Mouse (Mus musculus) urinary bladder, postnatal 10 days (tissue): ENCODE measurements around the gene Olfml2b.

ENCODE experiments used
- DNase-seq: peaks from one replicate; pipeline ENCODE4 v3.0.0; 2022; ENCODE audit warnings: low spot score

Olfml2b gene

GRCm38 (mm10) chr1:170646606-170647287 lies 2.4 kb downstream of the Olfml2b start:
- no peak for DNase-seq

GRCm38 (mm10) chr1:170647381-170647780 lies 3.0 kb downstream of the Olfml2b start:
- no peak for DNase-seq

GRCm38 (mm10) chr1:170647971-170648514 lies 3.7 kb downstream of the Olfml2b start:
- no peak for DNase-seq

DNA sequence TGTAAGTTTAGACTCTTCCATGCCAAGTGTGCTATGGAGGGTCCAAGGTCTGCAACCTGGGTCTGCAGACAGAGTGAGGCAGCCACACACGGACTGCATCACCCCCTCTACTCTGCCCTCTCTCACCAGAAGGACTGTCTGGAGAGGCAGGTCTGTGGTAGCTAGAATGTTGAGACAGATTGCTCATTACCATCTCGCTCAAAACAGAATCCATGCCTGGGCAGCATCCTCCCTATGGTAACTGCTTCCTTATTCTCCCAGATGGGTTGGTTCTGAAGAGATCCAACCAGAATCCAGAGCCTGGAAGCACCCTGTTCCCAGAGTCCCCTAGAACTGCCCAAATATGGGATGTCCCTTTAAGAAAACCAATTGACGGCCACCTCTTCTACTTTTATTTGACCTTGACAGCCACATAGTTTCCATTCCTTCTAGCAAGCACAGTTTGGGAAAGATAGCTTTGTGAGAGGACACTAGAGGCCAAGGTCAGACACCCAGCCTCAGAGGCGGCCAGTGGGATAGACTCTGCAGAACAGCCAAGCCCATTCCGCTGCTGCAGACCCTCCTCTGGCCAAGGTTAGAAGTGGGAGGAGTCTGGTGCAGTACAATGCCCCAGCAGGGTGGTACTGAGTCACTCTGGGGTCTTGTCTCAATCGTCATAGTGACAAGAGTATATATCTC lies 6.9 kb downstream of the Olfml2b start:
- no peak for DNase-seq

DNA sequence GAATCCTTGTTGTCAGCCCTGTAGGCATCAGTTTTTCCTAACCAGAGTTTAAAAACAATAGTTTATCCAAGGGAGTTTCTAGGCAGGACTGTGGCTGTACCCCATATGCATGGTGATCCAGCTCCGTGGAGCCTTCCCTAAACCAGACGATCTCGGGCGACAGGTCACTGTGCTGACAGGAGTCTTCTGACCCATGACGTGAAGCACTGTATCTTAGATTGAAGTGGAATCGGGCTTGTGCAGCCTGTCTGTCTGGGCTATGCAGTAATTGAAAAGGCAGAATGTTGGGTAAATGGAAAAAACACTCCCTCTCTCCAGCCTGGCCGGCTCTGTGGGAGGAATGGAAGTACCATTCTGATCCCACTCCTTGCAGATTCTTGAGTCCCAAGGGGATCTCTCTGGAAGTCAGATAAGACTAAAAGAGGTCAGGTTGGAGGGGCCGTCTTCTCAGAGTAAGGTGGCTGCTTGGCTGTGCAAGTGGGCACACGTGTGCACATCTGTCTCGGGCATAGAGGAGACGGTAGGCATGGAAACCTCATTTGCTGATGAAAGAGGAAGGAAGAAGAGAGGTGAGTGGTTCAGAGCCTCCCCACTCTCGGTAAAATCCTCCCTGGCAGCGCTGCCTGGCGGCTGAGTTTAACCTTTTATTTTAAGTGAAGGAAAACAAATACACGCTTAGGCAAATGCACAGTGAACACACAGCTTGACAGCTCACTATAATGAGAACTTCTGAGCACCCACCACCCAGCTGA lies 7.8 kb downstream of the Olfml2b start:
- no peak for DNase-seq

DNA sequence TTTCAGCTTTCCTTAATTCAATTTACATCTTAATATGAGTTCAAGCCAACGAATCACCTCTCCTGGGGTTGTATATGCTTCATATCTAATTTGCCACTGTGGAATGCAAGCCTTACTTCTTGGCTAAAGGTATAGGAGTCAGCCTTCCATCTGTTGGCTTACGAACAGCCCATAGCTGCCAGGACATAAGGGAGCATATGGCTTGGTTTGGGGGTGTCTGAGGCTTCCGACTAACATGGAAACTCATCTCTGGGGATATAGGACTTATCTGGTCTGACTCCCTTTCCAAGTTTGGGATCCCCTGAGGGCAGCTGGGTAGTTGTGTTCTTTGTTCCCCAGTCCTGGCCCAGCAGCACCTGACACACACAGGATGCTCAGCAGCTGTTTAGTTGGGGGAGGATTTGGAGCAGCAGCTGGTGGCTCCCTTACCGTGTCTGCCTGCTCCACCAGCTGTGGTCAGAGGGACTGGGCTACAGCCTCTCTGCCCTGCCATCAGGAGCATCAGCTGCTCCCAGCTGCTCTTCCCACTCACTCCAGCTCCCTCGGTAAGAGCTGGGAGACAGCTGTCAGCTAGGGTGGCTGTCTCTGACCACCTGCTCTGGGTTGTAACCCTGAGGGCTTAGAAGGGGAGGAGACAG lies 11.1 kb downstream of the Olfml2b start:
- DNase-seq: no peak

DNA sequence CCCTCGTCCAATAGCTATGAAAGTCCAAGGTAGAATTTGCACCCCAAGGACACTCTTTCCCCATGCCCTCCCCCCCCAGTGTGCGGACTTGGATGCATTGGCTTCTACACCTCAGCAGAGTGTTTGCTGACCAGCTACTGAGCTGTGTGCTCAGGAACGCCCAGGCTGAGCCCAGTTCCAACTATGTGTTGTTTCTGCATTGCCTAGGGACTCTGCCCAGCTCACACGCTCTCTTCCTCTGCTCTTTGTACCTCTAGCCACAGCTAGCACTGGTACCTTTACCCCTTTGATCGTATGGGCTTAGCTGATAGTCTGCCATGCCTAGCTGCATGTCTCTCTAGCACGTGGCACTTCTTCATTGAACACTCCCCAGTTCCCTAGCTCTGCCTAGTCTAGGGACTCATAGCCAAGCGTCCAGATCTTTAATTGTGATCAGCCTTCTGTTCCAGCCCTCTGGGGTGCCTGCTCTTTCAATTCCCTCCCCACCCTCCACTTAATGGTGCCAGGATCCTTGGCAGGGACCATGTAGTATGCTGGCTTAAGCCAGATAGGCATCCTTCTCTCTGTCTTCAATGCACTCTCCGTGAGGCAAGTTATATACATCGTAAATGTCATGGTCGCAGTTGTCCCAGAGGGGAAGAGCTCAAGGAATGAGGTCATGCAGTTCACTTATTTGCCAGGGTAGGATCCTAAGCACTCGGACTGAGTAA lies 12.3 kb downstream of the Olfml2b start:
- DNase-seq: no peak

- no peak for DNase-seq
These were observed 12.8 kb downstream of the Olfml2b start for GRCm38 (mm10) chr1:170657228-170657521.

DNA sequence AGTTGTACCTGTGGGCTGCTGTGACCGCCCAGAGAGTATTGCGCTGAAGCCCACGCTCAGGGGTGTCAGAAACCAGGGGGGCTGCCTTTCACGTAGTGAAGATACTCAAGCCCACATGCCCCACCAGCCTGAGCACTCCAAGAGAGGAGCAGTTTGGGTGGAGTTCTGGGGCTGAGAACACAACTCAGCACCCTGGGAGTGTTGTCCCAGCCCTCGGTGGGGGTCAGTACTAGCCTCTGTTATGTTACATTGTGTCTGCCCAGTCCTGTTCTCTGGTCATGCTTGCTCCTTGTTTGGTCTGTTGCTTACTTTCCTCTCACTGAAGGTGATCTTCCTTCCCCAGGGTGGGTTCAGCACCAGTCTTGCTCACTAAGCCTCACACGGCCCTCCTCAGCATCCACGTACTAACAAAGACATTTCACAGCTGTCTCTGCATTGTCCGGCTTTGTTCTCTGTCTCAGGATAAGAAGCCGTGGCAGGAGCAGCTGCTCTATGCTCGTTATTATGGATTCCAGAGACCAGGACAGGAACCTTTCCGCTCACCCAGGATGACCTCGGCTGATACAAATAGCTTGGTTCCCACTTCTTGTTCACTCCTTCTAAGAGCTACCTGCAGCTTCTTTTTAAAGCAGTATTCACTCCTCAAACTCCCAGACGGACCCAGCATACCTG lies 13.4 kb downstream of the Olfml2b start:
- no peak for DNase-seq

GRCm38 (mm10) chr1:170659260-170659659 lies 14.9 kb downstream of the Olfml2b start:
- DNase-seq: no peak

- DNase-seq: no peak
These were observed 20.4 kb downstream of the Olfml2b start for GRCm38 (mm10) chr1:170664620-170665185.

GRCm38 (mm10) chr1:170665200-170665599 lies 20.9 kb downstream of the Olfml2b start:
- no peak for DNase-seq

- no peak for DNase-seq
These were observed 29.9 kb downstream of the Olfml2b start for GRCm38 (mm10) chr1:170674184-170674775.

DNA sequence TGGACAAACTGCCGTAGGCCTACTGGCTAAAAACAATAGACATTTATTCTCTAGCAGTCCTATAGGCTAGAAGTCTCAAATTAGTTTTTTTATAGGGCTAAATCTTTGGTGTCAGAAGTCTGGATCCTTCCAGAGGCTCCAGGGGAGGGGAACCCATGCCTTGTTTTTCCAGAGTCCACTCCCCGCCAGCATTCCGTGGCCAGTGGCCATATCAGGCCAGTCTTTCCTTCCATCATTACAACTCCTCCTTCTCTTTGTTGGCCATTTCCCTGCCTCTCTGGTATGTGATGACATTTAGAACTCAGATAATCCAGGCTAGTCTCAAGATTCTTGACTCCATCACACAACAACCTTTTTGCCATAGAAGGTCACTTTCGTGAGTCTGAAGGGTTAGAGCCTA lies 33.3 kb downstream of the Olfml2b start:
- DNase-seq: no peak

- DNase-seq: no peak
These were observed 34.5 kb downstream of the Olfml2b start for GRCm38 (mm10) chr1:170678861-170679260.

DNA sequence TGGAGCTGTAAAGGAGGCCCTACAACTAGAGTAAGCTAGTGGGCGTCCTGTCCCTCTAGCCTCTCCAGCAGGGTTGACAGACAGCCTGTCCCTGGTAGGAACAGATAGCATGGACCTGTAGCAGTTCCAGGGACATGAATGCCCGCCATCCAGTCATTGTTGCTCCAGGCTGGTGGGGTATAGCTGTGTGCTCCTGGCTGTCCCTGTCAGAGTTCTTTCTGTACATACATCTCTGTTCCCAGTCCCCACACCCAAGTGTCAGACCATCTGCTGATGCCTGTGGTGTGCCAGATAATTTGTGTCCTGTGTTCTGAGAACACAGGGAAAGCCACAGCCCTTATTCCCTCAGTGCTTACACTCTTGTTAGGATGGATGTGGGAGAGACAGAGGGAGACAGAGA lies 35.3 kb downstream of the Olfml2b start:
- no peak for DNase-seq

GRCm38 (mm10) chr1:170683863-170684262 lies 39.5 kb downstream of the Olfml2b start:
- no peak for DNase-seq

- no peak for DNase-seq
These were observed 45.4 kb downstream of the Olfml2b start for GRCm38 (mm10) chr1:170689773-170690172.

DNA sequence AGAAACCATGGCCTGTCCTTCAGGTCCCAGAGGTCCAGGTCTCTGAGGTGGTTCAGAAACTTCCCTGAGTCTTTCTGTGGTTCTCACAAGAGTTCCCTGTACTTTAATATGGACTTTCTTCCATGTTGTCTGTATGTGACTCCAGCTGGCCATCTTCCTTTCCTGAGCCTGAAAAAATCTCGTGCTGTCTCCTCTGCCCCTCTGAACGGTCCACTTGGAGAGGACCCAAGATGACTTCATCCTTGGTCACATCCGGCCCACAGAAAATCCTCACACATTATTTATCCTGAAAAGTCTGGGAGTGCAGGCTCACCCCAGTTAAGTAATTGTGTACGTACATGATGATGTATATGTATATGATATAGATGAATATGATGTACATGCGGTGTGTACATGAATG lies 47.0 kb downstream of the Olfml2b start:
- no peak for DNase-seq

DNA sequence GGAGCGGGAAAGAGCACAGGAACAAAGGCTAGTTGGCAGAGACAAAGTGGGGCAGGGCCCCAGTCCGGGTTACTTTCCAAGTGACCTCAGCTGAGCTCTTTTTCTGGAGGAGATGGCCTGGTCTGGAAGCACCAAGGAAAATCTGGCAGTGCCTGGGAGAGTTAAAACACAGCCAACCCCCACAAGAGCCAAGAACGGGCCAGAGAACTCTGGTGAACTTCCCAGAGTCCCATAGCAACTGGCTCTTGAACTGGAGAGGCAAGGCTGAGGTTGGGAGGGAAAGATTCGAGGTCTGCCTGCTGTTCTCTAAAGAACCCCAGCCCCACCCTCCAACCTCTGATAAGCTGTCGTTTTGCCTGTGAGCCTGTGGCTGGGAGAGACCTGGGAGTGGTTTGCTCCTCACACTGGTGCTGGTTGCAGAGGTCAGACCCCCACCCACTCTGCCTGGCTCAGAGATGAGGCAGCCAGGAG lies 50.5 kb downstream of the Olfml2b start:
- no peak for DNase-seq
